ENCODE assay signal across 21 mouse cellular contexts in the genomic region with DNA sequence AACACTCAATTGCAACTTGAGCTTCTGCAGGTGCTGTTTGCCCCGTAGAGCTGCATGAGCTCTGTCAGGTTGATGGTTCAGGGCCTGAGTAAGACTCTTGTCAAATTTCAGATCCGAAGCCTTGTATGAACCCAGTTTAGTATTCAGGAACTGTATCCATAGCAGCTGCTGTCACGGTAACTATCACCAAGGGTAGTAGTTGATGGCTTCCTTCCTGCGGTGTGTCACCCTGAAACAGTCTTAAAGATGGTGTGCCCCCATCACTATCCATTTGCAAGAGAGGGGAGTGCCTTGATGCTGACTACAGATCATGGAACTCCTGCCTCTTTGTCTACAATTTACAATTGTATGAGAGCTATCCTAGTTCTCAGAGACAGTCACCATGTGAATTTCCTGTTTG.
"Had no signal": no experiment of that assay in that cellular context is flagged by ENCODE, and none has a peak within 500 bp of the region (broad histone marks: within the 10 kb centered on the region; RNA-seq: fewer than 3 reads in every experiment).

No protein-coding gene starts in this region.

- H3K27ac ChIP-seq: kidney, postnatal 0 days; limb, embryonic 10.5 days; limb, embryonic 13.5 days; liver, embryonic 12.5 days; liver, embryonic 15.5 days; lung, embryonic 15.5 days; midbrain, embryonic 13.5 days; neural tube, embryonic 12.5 days; neural tube, embryonic 15.5 days; stomach, embryonic 15.5 days had no signal

- ATAC-seq: liver, embryonic 12.5 days; midbrain, embryonic 13.5 days had no signal

- DNase-seq: kidney, adult 2 months; kidney, postnatal 25 days; liver; lung, adult 18-20 months; lung, postnatal 10 days; lung, postnatal 36 days; right cerebral cortex, adult 18-20 months; right cerebral cortex, postnatal 14 days; right cerebral cortex, postnatal 4 days; thymus, adult 18-20 months; thymus, postnatal 36 days had no signal

- H3K4me3 ChIP-seq: limb, embryonic 10.5 days; limb, embryonic 13.5 days; liver, embryonic 12.5 days; liver, embryonic 15.5 days; lung, embryonic 15.5 days; midbrain, embryonic 13.5 days; neural tube, embryonic 12.5 days; neural tube, embryonic 15.5 days; stomach, embryonic 15.5 days had no signal
